Mouse (Mus musculus) stomach, embryonic 14.5 days (tissue): ENCODE results near the gene Tdp1. TPM values are rescaled to one million over a fixed set of nuclear protein-coding genes. Genes with fewer than 3 reads are reported as not detected.
A peak's percentile ranks its signal among the peaks of the same experiment; 100 is the strongest.

ENCODE experiments used
- ATAC-seq: fragments of 200-750 bp; cut with Nextera tagmentation; 2 replicates; pipeline ENCODE4 v1.8.0; 2017; ENCODE audit warnings: low read depth, moderate TSS enrichment; ENCODE audit not compliant: insufficient number of reproducible peaks, insufficient read depth, low FRiP score
- H3K27ac ChIP-seq: fragments of 300-500 bp; sonication (generic); 2 replicates; pipeline ENCODE4 v1.5.1; 2014; ENCODE audit warnings: mild to moderate bottlenecking, low read length, moderate library complexity, mixed read lengths
- H3K27me3 ChIP-seq: fragments of 300-500 bp; sonication (generic); 2 replicates; pipeline ENCODE4 v1.6.1; 2014; ENCODE audit warnings: low read length, control low read depth, mixed read lengths; ENCODE audit not compliant: control insufficient read depth, insufficient read depth
- H3K36me3 ChIP-seq: fragments of 300-500 bp; sonication (generic); 2 replicates; pipeline ENCODE4 v1.6.1; 2014; ENCODE audit warnings: mild to moderate bottlenecking, control low read depth, low read length, moderate library complexity, mixed read lengths; ENCODE audit not compliant: control insufficient read depth, insufficient read depth
- H3K4me1 ChIP-seq: fragments of 300-500 bp; sonication (generic); 2 replicates; pipeline ENCODE4 v1.6.1; 2014; ENCODE audit warnings: low read length, control low read depth, mixed read lengths; ENCODE audit not compliant: control insufficient read depth, insufficient read depth
- H3K4me2 ChIP-seq: fragments of 300-500 bp; sonication (generic); replicated peaks from 2 replicates; pipeline ENCODE4 v1.6.1; 2014; ENCODE audit warnings: low read depth, low read length, control low read depth
- H3K4me3 ChIP-seq: fragments of 300-500 bp; sonication (generic); 2 replicates; pipeline ENCODE4 v1.5.1; 2014; ENCODE audit warnings: low read depth, low read length, control low read depth
- H3K9ac ChIP-seq: fragments of 300-500 bp; sonication (generic); replicated peaks from 2 replicates; pipeline ENCODE4 v1.6.1; 2014; ENCODE audit warnings: low read depth, mild to moderate bottlenecking, control low read depth, low read length, moderate library complexity, mixed read lengths
- H3K9me3 ChIP-seq: fragments of 300-500 bp; sonication (generic); 2 replicates; pipeline ENCODE4 v1.6.1; 2016; ENCODE audit warnings: low read depth, low read length, control low read depth; ENCODE audit not compliant: control insufficient read depth
- WGBS: fragments of 180-500 bp; shearing (Covaris S2); extraction: QIAGEN DNeasy Blood & Tissue Kit; methylation state at CpG from one replicate; pipeline ENCODE4 v1.1.7; 2014; 5-methylcytosine and 5-hydroxymethylcytosine counted together
- polyA plus RNA-seq: library from polyadenylated mRNA; unstranded; fragments of >200 nt; fragmentation: Nextera tagmentation; extraction: Ambion mirVana; gene quantifications from 2 replicates; pipeline ENCODE4 v1.2.1, GENCODE M21; 2014

Tdp1 gene
- polyA plus RNA-seq, 1 experiment from 2014 or later, result 61.1 TPM

DNA sequence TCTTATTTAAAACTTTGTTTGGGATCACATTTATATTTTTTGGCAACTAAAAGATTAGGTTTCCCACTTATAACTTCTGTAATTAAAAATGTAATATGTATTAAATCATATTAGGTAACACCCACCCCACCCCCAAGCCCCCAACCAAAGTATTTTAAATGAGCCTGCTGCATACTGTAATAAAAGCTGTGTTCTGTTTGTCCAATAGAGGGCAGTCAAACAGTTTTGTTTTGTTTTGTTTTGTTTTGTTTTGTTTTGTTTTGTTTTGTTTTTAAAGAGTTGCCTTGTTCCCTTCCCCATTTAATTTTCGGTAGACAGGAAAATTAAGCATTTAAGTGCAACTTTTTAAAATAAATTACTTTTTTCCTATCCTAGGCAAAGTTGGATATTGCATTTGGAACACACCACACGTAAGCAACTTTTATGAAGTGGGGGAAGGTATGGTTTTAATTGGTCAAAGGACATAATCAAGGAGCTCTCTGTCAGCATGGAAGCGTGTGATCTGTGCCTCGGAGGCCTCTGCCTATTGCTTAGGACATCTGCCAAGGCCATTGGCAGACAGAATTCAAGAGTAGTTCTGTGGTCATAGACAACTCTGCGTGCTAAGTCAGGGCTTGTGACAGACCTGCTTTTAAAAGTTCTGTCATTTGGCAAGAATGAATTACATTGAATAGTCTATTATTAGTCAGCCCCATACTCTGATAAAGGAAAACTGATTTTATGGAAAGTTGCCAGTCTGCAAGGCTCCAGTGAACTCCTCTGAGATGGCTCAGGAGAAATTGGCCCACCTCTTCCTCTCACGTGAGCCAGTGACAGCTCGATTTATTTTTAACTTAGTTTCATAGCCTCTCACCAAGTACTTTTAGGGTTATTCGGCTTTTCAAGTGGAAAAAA is 17.9 kb downstream of the Tdp1 start:
- Histone ChIP-seq H3K9me3 (no peaks in the 10 kb centered on the region), H3K4me3 (no peak overlapping the region), H3K36me3 (peaks cover 29% of the 10 kb centered on the region)

DNA sequence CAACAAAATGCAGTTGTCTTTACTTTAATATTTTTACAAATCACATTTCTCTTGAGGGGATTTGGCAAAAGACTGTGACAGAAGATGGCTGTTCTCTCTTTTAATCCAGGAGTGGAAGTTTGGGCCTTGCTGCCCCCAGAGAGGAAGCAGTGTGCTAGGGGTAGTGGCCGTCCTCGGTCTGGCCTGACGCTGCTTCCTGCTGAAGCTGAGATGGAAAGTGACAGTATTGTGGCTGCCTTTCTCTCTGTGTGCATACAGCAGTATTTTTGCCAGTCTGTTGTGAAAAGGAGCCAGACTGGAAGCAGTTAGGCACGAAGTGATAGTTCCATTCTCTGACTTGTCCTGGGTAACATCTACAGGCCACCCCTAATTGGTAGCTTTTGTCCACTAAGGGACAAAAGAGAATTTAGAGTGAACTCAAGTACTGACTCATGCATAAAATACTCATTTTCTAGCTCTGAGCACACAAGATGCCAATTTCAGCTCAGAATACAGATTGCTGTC is 18.6 kb downstream of the Tdp1 start:
- 86% methylated on average over 4 of the region's 4 CpGs for WGBS
- Histone ChIP-seq H3K4me3 (no peak overlapping the region), H3K4me2 (no peak overlapping the region), H3K9ac (no peak overlapping the region), H3K4me1 (no peaks in the 10 kb centered on the region), H3K9me3 (no peaks in the 10 kb centered on the region), H3K27ac (no peak overlapping the region), H3K27me3 (no peaks in the 10 kb centered on the region), H3K36me3 (peaks cover 31% of the 10 kb centered on the region)
- ATAC-seq, result no peak

More for the DNA sequence above, 17.9 kb downstream of the Tdp1 start:
- Histone ChIP-seq H3K27me3 (no peaks in the 10 kb centered on the region), H3K4me2 (no peak overlapping the region), H3K27ac (no peak overlapping the region), H3K4me1 (no peaks in the 10 kb centered on the region), H3K9ac (no peak overlapping the region)
- no peak for ATAC-seq
- 85% methylated on average over 8 of the region's 8 CpGs for WGBS

DNA sequence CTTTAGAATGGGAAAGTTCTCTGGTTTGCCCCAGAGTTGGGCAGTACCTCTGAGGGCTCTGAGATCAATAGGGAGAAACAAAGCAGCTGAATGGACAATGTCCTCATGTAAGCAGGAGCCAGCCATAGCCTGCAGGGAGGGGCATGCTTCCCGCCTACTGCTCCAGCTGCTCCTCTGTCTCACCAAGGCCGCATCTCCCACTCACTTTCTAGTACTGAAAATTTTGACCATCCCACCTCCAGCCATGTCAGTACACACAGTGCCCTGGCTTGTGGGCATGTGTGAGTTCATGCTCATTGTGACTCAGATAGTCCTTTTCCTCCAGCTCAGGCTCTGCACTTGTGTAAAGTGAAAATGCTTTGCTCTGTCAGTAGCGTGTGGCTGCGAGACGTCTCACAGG is 20.2 kb downstream of the Tdp1 start:
- no peaks in the 10 kb centered on the region for H3K4me1 ChIP-seq
- no peaks in the 10 kb centered on the region for H3K9me3 ChIP-seq
- H3K27ac ChIP-seq, result no peak overlapping the region
- WGBS, result 91% methylated on average over 5 of the region's 5 CpGs
- H3K9ac ChIP-seq, result no peak overlapping the region
- peaks cover 32% of the 10 kb centered on the region for H3K36me3 ChIP-seq
- ATAC-seq, result no peak
- no peak overlapping the region for H3K4me2 ChIP-seq
- no peak overlapping the region for H3K4me3 ChIP-seq
- H3K27me3 ChIP-seq, result no peaks in the 10 kb centered on the region

DNA sequence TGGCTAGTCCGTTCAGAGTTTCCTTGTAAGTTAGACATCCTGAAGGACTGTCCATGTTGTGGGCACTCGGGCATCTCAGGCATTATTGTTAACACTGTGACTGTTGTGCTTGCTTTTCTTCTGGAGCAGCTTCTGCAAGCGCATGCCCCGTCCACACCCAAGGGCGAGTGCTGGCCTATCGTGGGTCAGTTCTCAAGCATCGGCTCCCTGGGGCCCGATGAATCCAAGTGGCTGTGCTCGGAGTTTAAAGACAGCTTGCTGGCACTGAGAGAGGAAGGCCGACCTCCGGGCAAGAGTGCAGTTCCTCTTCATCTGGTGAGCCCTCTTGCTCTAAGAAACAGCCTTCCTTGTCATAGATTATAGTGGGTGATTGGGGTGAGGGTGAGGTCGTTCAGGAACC is 27.1 kb downstream of the Tdp1 start:
- Histone ChIP-seq H3K36me3 (peaks cover 39% of the 10 kb centered on the region), H3K27me3 (no peaks in the 10 kb centered on the region), H3K4me1 (no peaks in the 10 kb centered on the region), H3K4me2 (no peak overlapping the region), H3K9ac (no peak overlapping the region), H3K9me3 (no peaks in the 10 kb centered on the region), H3K27ac (no peak overlapping the region), H3K4me3 (no peak overlapping the region)
- 86% methylated on average over 12 of the region's 12 CpGs for WGBS
- no peak for ATAC-seq

DNA sequence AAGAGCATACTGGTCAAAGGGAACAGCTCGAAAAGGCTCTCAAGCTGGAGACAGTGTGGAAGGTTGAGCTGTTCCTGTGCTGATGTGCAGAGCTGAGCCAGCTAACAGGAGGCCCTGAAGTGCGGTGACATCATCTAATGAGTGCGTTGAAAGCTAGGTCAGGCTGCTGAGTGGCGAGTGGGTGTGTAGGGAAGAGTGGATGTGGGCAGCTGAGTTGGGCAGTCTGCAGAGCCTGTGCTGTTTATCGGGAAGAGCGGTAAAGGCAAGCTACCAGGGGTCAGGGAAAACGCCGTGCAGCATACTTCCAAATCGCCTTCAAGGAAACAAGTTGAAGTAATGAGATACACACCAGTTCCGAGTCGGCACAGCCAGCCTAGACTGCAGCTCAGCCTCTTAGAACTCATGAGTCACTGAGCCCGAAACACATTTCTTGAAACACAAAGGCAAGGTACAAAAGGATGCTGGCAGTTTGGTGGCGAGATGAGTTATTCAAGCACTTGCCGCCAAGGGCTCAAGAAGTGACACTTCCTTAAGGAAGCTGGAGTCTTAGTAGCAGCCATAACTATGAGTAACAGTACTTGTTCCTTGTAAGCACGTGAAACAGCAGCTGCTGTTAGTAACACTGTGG is 33.6 kb downstream of the Tdp1 start:
- Histone ChIP-seq H3K27ac (no peak overlapping the region), H3K4me3 (no peak overlapping the region), H3K9ac (no peak overlapping the region), H3K36me3 (peaks cover 16% of the 10 kb centered on the region), H3K27me3 (no peaks in the 10 kb centered on the region), H3K4me1 (no peaks in the 10 kb centered on the region), H3K9me3 (no peaks in the 10 kb centered on the region), H3K4me2 (no peak overlapping the region)
- 89% methylated on average over 15 of the region's 15 CpGs for WGBS
- no peak for ATAC-seq

DNA sequence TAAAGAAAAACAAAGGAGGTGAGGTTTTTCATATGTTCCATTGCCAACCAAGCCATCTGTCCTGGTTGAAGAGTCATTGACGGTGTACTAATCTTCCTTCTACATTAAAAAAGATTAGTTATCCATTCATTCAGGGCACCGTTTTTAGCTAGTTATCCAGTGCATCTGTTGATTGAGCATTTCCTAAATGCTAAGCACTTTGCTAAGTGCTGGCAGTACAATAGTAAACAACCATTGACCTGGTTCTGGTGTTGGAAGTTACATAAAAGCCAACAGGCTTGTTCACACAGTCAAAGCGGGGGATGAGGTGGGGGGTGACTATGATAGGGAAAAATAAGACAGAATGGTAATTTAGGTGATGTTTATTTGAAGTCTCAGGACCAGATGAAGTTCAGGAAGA is 35.3 kb downstream of the Tdp1 start:
- no peak overlapping the region for H3K27ac ChIP-seq

DNA sequence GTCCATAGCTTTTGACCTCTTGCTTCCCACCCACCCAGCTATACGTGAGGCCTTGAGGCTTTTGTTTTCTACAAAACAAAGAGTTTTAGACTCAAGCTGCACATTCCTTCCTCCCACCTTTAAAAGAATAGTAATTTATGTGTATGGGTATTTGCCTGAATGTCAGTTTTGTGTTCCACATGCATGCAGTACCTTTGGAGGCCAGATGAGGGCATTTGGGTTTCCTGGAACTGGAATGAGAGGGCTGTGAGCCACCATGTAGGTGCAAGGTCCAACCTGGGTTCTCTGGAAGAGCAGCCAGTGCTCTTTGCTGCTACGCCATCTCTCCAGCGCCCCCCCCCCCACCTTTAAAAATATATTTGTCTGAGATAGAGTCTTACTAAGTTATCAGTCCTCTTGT is 36.7 kb downstream of the Tdp1 start:
- Histone ChIP-seq H3K27ac (no peak overlapping the region), H3K4me1 (no peaks in the 10 kb centered on the region), H3K36me3 (no peaks in the 10 kb centered on the region), H3K9ac (no peak overlapping the region), H3K4me2 (no peak overlapping the region), H3K27me3 (no peaks in the 10 kb centered on the region), H3K4me3 (no peak overlapping the region), H3K9me3 (no peaks in the 10 kb centered on the region)
- ATAC-seq, result no peak
- 83% methylated on average over 3 of the region's 3 CpGs for WGBS

More for the DNA sequence above, 35.3 kb downstream of the Tdp1 start:
- no peaks in the 10 kb centered on the region for H3K27me3 ChIP-seq
- H3K4me1 ChIP-seq, result no peaks in the 10 kb centered on the region
- ATAC-seq, result no peak
- H3K4me2 ChIP-seq, result no peak overlapping the region
- no peaks in the 10 kb centered on the region for H3K9me3 ChIP-seq
- H3K4me3 ChIP-seq, result no peak overlapping the region
- H3K36me3 ChIP-seq, result peaks cover 6% of the 10 kb centered on the region
- no peak overlapping the region for H3K9ac ChIP-seq
- WGBS, result 84% methylated on average over 3 of the region's 3 CpGs

DNA sequence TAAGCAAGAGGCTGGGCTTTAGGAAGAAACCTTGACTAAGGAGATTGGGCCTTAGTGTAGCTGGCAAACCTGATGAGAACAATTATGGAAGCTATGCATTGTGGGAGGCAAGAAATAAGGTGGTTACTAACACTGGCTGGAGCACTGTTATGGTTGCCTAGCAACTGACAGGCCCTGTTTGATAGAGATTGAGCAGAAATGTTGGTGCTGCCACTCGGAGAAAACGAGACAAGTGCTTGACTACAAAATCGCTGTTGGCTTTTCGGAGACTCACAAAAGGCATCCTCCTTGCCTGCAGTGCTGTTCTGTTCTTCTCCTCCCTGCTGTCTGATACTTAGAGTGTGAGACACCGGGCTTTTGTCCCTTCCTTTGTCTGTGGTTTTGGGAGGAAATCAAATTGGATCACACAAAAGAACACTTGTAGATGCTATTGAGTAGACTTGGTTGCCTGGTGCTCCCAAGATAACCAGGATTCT is 38.9 kb downstream of the Tdp1 start:
- Histone ChIP-seq H3K27ac (peak overlapping the region; percentile 15; the same call in 1 of the 2 replicates), H3K4me1 (no peaks in the 10 kb centered on the region), H3K36me3 (no peaks in the 10 kb centered on the region; the same call in 1 of the 2 replicates), H3K9ac (no peak overlapping the region), H3K27me3 (no peaks in the 10 kb centered on the region), H3K4me2 (no peak overlapping the region), H3K4me3 (no peak overlapping the region), H3K9me3 (no peaks in the 10 kb centered on the region)
- ATAC-seq, result no peak
- 62% methylated on average over 5 of the region's 5 CpGs for WGBS
